Mouse (Mus musculus) hindbrain, embryonic 13.5 days (tissue): ENCODE measurements at regions not wholly inside any gene's neighbourhood (a gene's known extent, or its start where the extent isn't known, plus 50 kb on each side); places are given as distances from the start of the nearest gene placed in this dataset.

Source experiments
- ATAC-seq: fragments of 200-750 bp; cut with Nextera tagmentation; 2 replicates; pipeline ENCODE4 v1.8.0; 2017; ENCODE audit warnings: moderate TSS enrichment; ENCODE audit not compliant: low FRiP score
- H3K27ac ChIP-seq: fragments of 300-500 bp; sonication (generic); 2 replicates; pipeline ENCODE4 v1.5.1; 2015; ENCODE audit warnings: inconsistent platforms, mild to moderate bottlenecking, moderate library complexity
- H3K27me3 ChIP-seq: fragments of 300-500 bp; sonication (generic); 2 replicates; pipeline ENCODE4 v1.6.1; 2015; ENCODE audit warnings: mild to moderate bottlenecking, inconsistent platforms
- H3K36me3 ChIP-seq: fragments of 300-500 bp; sonication (generic); 2 replicates; pipeline ENCODE4 v1.6.1; 2015; ENCODE audit warnings: mild to moderate bottlenecking, inconsistent platforms
- H3K4me1 ChIP-seq: fragments of 300-500 bp; sonication (generic); replicated peaks from 2 replicates; pipeline ENCODE4 v1.6.1; 2015; ENCODE audit warnings: inconsistent platforms
- H3K4me2 ChIP-seq: fragments of 300-500 bp; sonication (generic); 2 replicates; pipeline ENCODE4 v1.6.1; 2015; ENCODE audit warnings: inconsistent platforms, mild to moderate bottlenecking, moderate library complexity
- H3K4me3 ChIP-seq: fragments of 300-500 bp; sonication (generic); 2 replicates; pipeline ENCODE4 v1.5.1; 2015; ENCODE audit warnings: mild to moderate bottlenecking, inconsistent platforms
- H3K9ac ChIP-seq: fragments of 300-500 bp; sonication (generic); 2 replicates; pipeline ENCODE4 v1.6.1; 2015; ENCODE audit warnings: mild to moderate bottlenecking, inconsistent platforms
- H3K9me3 ChIP-seq: fragments of 300-500 bp; sonication (generic); 2 replicates; pipeline ENCODE4 v1.6.1; 2016; ENCODE audit warnings: inconsistent platforms
- WGBS: fragments of 180-500 bp; shearing (Covaris S2); methylation state at CpG from one replicate; pipeline ENCODE4 v1.1.7; 2015; 5-methylcytosine and 5-hydroxymethylcytosine counted together

DNA sequence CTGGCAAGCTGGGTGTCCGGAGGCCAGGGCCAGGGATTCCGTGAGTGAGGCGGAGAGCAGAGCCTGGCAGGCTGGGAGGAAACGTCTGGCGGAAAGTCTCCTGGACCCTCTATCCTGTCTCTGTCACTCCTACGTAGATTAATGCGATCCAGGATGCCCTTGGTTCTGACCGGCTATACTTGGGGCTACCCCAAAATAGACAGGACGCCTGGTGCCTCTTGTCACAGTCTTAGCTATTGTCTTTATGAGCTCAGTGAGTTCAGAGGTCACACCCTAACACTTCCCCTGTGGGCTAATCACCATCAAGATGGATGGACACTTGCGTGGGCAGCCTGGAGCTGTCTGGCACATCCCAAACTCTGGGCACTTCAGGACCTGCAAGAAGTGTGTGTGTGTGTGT, 258.9 kb downstream of the Dhx35 start:
- peaks cover 46% of the 10 kb centered on the region for H3K27me3 ChIP-seq
- no peak overlapping the region for H3K4me3 ChIP-seq
- H3K4me2 ChIP-seq: no peak overlapping the region
- WGBS: 63% methylated on average over 10 of the region's 10 CpGs
- peaks cover 13% of the 10 kb centered on the region for H3K4me1 ChIP-seq
- H3K36me3 ChIP-seq: no peaks in the 10 kb centered on the region
- no peaks in the 10 kb centered on the region for H3K9me3 ChIP-seq
- no peak for ATAC-seq
- H3K9ac ChIP-seq: no peak overlapping the region
- no peak overlapping the region for H3K27ac ChIP-seq

DNA sequence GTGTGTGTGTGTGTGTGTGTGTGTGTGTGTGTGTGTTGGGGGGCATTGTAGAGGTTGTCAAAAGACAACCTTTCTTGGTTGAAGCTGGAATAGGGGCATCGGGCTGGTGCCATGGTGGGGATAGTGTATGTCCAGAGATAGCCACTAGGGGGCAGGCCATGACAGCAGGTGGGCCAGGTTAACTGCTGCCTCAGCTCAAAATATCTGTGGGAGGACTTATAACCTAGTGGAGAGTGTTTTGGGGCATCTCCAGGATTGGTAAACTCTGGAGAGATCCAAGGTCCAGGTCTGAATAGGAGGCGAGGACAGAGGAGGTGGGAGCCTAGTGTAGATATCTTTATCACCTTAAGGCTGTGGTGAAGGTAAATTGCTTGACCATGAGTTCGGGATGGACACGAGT, 259.3 kb downstream of the Dhx35 start:
- no peak overlapping the region for H3K4me2 ChIP-seq
- no peaks in the 10 kb centered on the region for H3K9me3 ChIP-seq
- 58% methylated on average over 4 of the region's 4 CpGs for WGBS
- H3K27ac ChIP-seq: no peak overlapping the region
- peaks cover 47% of the 10 kb centered on the region for H3K27me3 ChIP-seq
- no peak for ATAC-seq
- H3K9ac ChIP-seq: no peak overlapping the region
- H3K4me1 ChIP-seq: peaks cover 13% of the 10 kb centered on the region
- H3K36me3 ChIP-seq: no peaks in the 10 kb centered on the region
- H3K4me3 ChIP-seq: no peak overlapping the region

- H3K4me3 ChIP-seq: no peak overlapping the region
- no peaks in the 10 kb centered on the region for H3K9me3 ChIP-seq
- 94% methylated on average over 3 of the region's 3 CpGs for WGBS
- no peak overlapping the region for H3K27ac ChIP-seq
- H3K4me1 ChIP-seq: peaks cover 13% of the 10 kb centered on the region
- no peak overlapping the region for H3K9ac ChIP-seq
- ATAC-seq: no peak
- H3K27me3 ChIP-seq: peaks cover 50% of the 10 kb centered on the region
- H3K36me3 ChIP-seq: no peaks in the 10 kb centered on the region
- no peak overlapping the region for H3K4me2 ChIP-seq
Observed at GRCm38 (mm10) chr2:159054451-159054850, 259.8 kb downstream of the Dhx35 start.

DNA sequence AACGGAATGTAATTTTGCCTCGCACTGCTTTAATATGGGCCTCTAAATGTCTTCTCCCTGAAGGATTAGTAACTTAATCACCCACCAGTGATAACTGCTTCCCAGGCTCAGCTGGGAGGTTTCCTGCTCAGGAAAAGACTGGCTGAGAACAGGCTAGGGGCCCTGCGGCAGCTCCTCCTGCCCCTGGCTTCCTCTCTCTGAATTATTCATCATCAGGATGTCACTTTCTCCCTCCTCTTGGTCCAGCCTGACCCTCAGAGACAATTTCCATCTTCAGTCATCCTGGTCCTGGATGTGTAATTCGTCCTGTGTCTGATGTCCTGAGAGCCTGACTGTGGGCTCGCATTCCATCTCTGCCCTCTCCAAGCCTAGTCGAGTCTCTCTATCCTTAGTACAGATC, 261.2 kb downstream of the Dhx35 start:
- Histone ChIP-seq H3K36me3 (no peaks in the 10 kb centered on the region), H3K27me3 (peaks cover 58% of the 10 kb centered on the region), H3K9me3 (no peaks in the 10 kb centered on the region), H3K4me1 (peaks cover 13% of the 10 kb centered on the region), H3K4me3 (no peak overlapping the region), H3K9ac (no peak overlapping the region), H3K27ac (0 out of 2 replicates have a peak overlapping the region, but pooled peaks have one; percentile 20), H3K4me2 (no peak overlapping the region)
- ATAC-seq: no peak; the same call in 1 of the 2 replicates
- 49% methylated on average over 6 of the region's 6 CpGs for WGBS

DNA sequence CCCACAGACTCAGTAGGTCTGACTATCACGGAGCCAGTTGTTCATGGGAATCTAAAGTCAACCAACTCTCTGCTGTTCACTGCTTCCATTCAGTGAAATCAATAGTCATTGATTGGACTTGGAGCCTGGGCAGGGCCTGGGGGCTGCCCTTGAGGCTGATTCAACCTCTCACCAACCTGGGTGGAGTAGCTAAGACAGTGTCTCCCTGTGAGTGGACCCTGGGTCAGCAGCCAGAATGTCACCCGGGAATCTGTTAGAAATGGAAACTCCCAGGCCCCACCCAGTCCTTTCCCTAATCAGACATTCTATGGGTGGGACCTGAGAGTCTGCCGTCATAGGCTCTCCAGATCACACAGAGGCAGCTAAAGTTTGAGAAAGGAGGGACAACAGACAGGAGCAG, 262.4 kb downstream of the Dhx35 start:
- Histone ChIP-seq H3K4me3 (no peak overlapping the region), H3K27me3 (peaks cover 70% of the 10 kb centered on the region), H3K9ac (no peak overlapping the region), H3K9me3 (no peaks in the 10 kb centered on the region), H3K4me2 (no peak overlapping the region), H3K4me1 (peaks cover 13% of the 10 kb centered on the region), H3K27ac (no peak overlapping the region), H3K36me3 (no peaks in the 10 kb centered on the region)
- 87% methylated on average over 3 of the region's 3 CpGs for WGBS
- ATAC-seq: no peak

DNA sequence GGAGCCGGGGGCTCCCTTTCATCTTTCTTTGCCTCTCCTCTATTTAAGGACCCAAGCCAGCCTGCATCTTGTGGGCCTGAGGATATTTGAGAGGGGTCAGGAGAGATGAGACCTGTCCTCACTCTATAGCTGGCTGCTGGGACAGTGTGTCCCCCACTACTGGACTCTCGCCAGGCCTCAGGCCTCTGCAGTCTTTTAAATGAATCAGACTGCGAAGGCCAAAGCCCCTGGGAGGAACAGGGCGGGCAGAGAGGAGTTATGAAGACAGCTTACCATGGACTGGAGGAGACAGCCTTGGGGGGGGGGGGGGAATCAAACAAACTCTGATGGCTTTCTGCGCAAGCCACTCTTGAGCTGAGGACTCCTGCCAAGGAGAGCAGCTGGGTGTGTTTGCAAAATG, 262.9 kb downstream of the Dhx35 start:
- ATAC-seq: no peak

GRCm38 (mm10) chr2:159062266-159062665, 267.7 kb downstream of the Dhx35 start:
- no peak for ATAC-seq
- H3K9me3 ChIP-seq: no peaks in the 10 kb centered on the region
- 89% methylated on average over 2 of the region's 2 CpGs for WGBS
- peaks cover 8% of the 10 kb centered on the region; the same call in 1 of the 2 replicates for H3K4me1 ChIP-seq
- H3K4me3 ChIP-seq: no peak overlapping the region
- no peak overlapping the region for H3K27ac ChIP-seq
- H3K9ac ChIP-seq: no peak overlapping the region
- H3K27me3 ChIP-seq: peaks cover 88% of the 10 kb centered on the region
- H3K36me3 ChIP-seq: no peaks in the 10 kb centered on the region
- H3K4me2 ChIP-seq: no peak overlapping the region

More for the DNA sequence above, 262.9 kb downstream of the Dhx35 start:
- no peaks in the 10 kb centered on the region for H3K36me3 ChIP-seq
- H3K4me1 ChIP-seq: peaks cover 13% of the 10 kb centered on the region
- H3K27ac ChIP-seq: no peak overlapping the region
- no peaks in the 10 kb centered on the region for H3K9me3 ChIP-seq
- peaks cover 76% of the 10 kb centered on the region for H3K27me3 ChIP-seq
- no peak overlapping the region for H3K4me3 ChIP-seq
- no peak overlapping the region for H3K4me2 ChIP-seq
- WGBS: 63% methylated on average over 5 of the region's 5 CpGs
- H3K9ac ChIP-seq: no peak overlapping the region

DNA sequence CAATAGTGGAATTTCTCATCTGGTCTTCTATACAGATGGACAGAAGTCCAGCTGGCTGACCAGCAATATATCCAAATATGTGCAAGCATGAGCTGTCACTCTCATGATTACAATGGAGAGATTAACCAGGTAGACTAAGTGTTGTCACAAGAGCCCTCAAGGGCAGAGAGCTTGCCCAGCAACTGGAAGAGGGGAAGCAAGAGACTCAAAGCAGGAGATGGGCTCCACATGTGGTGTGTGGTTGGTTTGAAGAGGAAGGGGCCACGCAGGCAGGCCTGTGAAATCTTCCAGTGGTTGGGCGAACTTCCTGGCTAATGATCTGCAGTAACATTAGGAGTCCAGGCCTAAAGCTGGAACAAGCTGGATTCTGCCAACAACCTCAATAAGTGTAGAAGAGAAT, 268.1 kb downstream of the Dhx35 start:
- H3K9me3 ChIP-seq: no peaks in the 10 kb centered on the region
- no peak overlapping the region for H3K27ac ChIP-seq
- H3K9ac ChIP-seq: no peak overlapping the region
- peaks cover 89% of the 10 kb centered on the region for H3K27me3 ChIP-seq
- WGBS: 97% methylated on average over 2 of the region's 2 CpGs
- peaks cover 5% of the 10 kb centered on the region; the same call in 1 of the 2 replicates for H3K4me1 ChIP-seq
- no peak for ATAC-seq
- no peak overlapping the region for H3K4me2 ChIP-seq
- no peak overlapping the region for H3K4me3 ChIP-seq
- no peaks in the 10 kb centered on the region for H3K36me3 ChIP-seq

DNA sequence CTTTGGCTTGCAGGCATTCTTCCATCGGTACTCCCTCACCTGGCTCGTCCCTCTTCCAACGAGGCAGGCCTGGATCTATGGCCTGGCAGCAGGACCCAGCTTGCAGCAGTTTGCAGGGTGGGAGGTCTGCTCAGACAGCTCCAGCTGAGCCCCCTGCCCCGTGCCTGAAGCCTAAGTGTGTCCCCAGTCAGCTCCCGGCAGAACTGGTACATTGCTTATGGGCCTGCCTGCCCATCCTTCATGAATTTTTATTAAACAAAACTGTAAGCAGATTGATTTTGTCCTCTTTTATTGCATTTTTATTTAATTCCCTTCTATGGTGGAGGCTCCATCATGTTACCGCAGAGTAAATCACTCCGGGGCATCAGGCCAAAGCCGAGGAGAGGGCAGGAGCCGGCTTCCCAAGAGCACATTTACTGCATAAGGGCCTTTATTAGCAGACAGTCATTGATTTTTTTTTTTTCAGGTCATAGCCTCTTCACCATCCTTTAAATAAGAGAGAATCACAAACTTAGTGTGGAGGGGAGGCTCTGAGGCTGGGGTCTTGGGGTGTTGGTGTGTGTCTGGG, 269.9 kb downstream of the Dhx35 start:
- Histone ChIP-seq H3K36me3 (no peaks in the 10 kb centered on the region), H3K4me1 (peaks cover 13% of the 10 kb centered on the region), H3K27ac (no peak overlapping the region), H3K9me3 (no peaks in the 10 kb centered on the region), H3K27me3 (peaks cover 90% of the 10 kb centered on the region), H3K9ac (no peak overlapping the region), H3K4me3 (no peak overlapping the region), H3K4me2 (no peak overlapping the region)
- WGBS: 48% methylated on average over 9 of the region's 9 CpGs
- ATAC-seq: no peak

GRCm38 (mm10) chr2:159067506-159067905, 272.9 kb downstream of the Dhx35 start:
- Histone ChIP-seq H3K4me3 (no peak overlapping the region), H3K27me3 (peaks cover 94% of the 10 kb centered on the region), H3K36me3 (no peaks in the 10 kb centered on the region), H3K9ac (no peak overlapping the region), H3K9me3 (no peaks in the 10 kb centered on the region), H3K27ac (no peak overlapping the region), H3K4me2 (no peak overlapping the region), H3K4me1 (peaks cover 15% of the 10 kb centered on the region)
- ATAC-seq: no peak
- 31% methylated on average over 7 of the region's 7 CpGs for WGBS

GRCm38 (mm10) chr2:159068303-159069020, 273.9 kb downstream of the Dhx35 start:
- H3K9ac ChIP-seq: no peak overlapping the region
- H3K4me1 ChIP-seq: peaks cover 15% of the 10 kb centered on the region
- no peak overlapping the region for H3K4me3 ChIP-seq
- peaks cover 94% of the 10 kb centered on the region for H3K27me3 ChIP-seq
- H3K36me3 ChIP-seq: no peaks in the 10 kb centered on the region
- H3K9me3 ChIP-seq: no peaks in the 10 kb centered on the region
- no peak for ATAC-seq
- no peak overlapping the region for H3K4me2 ChIP-seq
- H3K27ac ChIP-seq: no peak overlapping the region
- WGBS: 49% methylated on average over 7 of the region's 7 CpGs

DNA sequence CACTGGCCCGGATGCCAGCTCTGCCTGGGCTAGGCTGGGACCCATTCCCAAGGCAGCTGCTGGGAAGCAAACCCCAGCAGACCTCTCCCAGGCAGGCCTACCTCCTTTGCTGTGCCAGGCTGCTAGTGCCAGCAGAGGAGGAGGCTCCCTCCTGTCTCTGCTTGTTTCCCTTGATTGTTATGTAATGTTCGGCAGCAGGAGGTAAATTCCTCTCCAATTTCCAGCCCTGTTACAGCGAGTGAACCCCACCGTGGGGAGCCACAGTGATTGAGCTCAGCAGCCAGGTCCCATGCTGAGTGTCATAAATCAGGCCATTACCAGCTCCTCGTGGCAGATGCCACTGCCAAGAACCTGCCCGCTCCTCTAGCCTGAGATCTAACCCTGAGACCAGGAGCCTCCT, 274.6 kb downstream of the Dhx35 start:
- H3K4me2 ChIP-seq: no peak overlapping the region
- H3K9me3 ChIP-seq: no peaks in the 10 kb centered on the region
- H3K4me1 ChIP-seq: peaks cover 15% of the 10 kb centered on the region
- H3K27ac ChIP-seq: no peak overlapping the region
- peak; percentile 80 for ATAC-seq
- peaks cover 96% of the 10 kb centered on the region for H3K27me3 ChIP-seq
- no peaks in the 10 kb centered on the region for H3K36me3 ChIP-seq
- WGBS: 7% methylated on average over 6 of the region's 6 CpGs
- no peak overlapping the region for H3K4me3 ChIP-seq
- H3K9ac ChIP-seq: no peak overlapping the region
